Mouse (Mus musculus) liver, embryonic 11.5 days (tissue): Measurements from ENCODE around the gene Prrxl1. TPM values are rescaled to one million over a fixed set of nuclear protein-coding genes. Genes with fewer than 3 reads are reported as not detected.
A peak's percentile ranks its signal among the peaks of the same experiment; 100 is the strongest.

Experiments used
- ATAC-seq: fragments of 200-750 bp; cut with Nextera tagmentation; replicated peaks from 2 replicates; pipeline ENCODE4 v1.8.0; 2017; ENCODE audit warnings: moderate number of reproducible peaks, mild to moderate bottlenecking, moderate TSS enrichment, moderate library complexity; ENCODE audit not compliant: low FRiP score
- DNase-seq: peaks from one replicate; pipeline ENCODE4 v3.0.0-alpha.2; 2017; ENCODE audit warnings: low spot score
- H3K27ac ChIP-seq: fragments of 300-500 bp; sonication (generic); 2 replicates; pipeline ENCODE4 v1.5.1; 2014; ENCODE audit warnings: mild to moderate bottlenecking, low read depth, low read length, control low read depth
- H3K27me3 ChIP-seq: fragments of 300-500 bp; sonication (generic); replicated peaks from 2 replicates; pipeline ENCODE4 v1.6.1; 2014; ENCODE audit warnings: low read length, mixed read lengths; ENCODE audit not compliant: control insufficient read depth, insufficient read depth
- H3K36me3 ChIP-seq: fragments of 300-500 bp; sonication (generic); 2 replicates; pipeline ENCODE4 v1.6.1; 2014; ENCODE audit warnings: mild to moderate bottlenecking, low read length, moderate library complexity, mixed read lengths; ENCODE audit not compliant: control insufficient read depth, insufficient read depth
- H3K4me1 ChIP-seq: fragments of 300-500 bp; sonication (generic); replicated peaks from 2 replicates; pipeline ENCODE4 v1.6.1; 2014; ENCODE audit warnings: low read length, mixed read lengths; ENCODE audit not compliant: control insufficient read depth, insufficient read depth
- H3K4me2 ChIP-seq: fragments of 300-500 bp; sonication (generic); 2 replicates; pipeline ENCODE4 v1.6.1; 2014; ENCODE audit warnings: mild to moderate bottlenecking, control low read depth, moderate library complexity
- H3K4me3 ChIP-seq: fragments of 300-500 bp; sonication (generic); 2 replicates; pipeline ENCODE4 v1.5.1; 2014; ENCODE audit warnings: low read depth, low read length, control low read depth
- H3K9ac ChIP-seq: fragments of 300-500 bp; sonication (generic); 2 replicates; pipeline ENCODE4 v1.6.1; 2014; ENCODE audit warnings: low read depth, low read length, control low read depth
- H3K9me3 ChIP-seq: fragments of 300-500 bp; sonication (generic); 2 replicates; pipeline ENCODE4 v1.6.1; 2016; ENCODE audit warnings: low read length, inconsistent platforms, mixed read lengths; ENCODE audit not compliant: control insufficient read depth
- WGBS: fragments of 180-500 bp; shearing (Covaris S2); extraction: QIAGEN DNeasy Blood & Tissue Kit; methylation state at CpG from one replicate; pipeline ENCODE4 v1.1.7; 2014; 5-methylcytosine and 5-hydroxymethylcytosine counted together
- polyA plus RNA-seq: library from polyadenylated mRNA; unstranded; fragments of >200 nt; fragmentation: Nextera tagmentation; extraction: Ambion mirVana; gene quantifications from 2 replicates; pipeline ENCODE4 v1.2.1, GENCODE M21; 2014

Gene Prrxl1
- polyA plus RNA-seq = not detected in 2 replicates

GRCm38 (mm10) chr14:32599290-32600041 lies at the start of gene Prrxl1:
Gene Prrxl1 (plus strand): TSS chr14:32599407.
- Histone ChIP-seq H3K9me3 (no peaks in the 10 kb centered on the region), H3K4me3 (peak within 1 kb of the TSS; percentile 23; the same call in 1 of the 2 replicates), H3K27me3 (peaks cover 79% of the 10 kb centered on the region), H3K4me1 (no peaks in the 10 kb centered on the region; the same call in 1 of the 2 replicates), H3K36me3 (no peaks in the 10 kb centered on the region), H3K27ac (no peak within 1 kb of the TSS), H3K4me2 (peak within 1 kb of the TSS; percentile 30), H3K9ac (no peak within 1 kb of the TSS)
- WGBS = 3% methylated on average over 53 of the region's 53 CpGs
- peak; percentile 39 for DNase-seq
- ATAC-seq = no peak

GRCm38 (mm10) chr14:32551854-32552253 lies 47.4 kb upstream of the Prrxl1 start:
- H3K27me3 ChIP-seq = no peaks in the 10 kb centered on the region
- H3K9ac ChIP-seq = no peak overlapping the region
- H3K4me2 ChIP-seq = no peak overlapping the region
- no peak overlapping the region for H3K4me3 ChIP-seq
- DNase-seq (no peak), ATAC-seq (no peak)
- 82% methylated on average over 5 of the region's 5 CpGs for WGBS
- H3K27ac ChIP-seq = no peak overlapping the region
- H3K4me1 ChIP-seq = peaks cover 5% of the 10 kb centered on the region
- H3K36me3 ChIP-seq = peaks cover 2% of the 10 kb centered on the region
- no peaks in the 10 kb centered on the region for H3K9me3 ChIP-seq

- ATAC-seq (peak; percentile 72), DNase-seq (no peak)
- Histone ChIP-seq H3K27ac (peak overlapping the region; percentile 57), H3K36me3 (peaks cover 2% of the 10 kb centered on the region), H3K4me2 (peak overlapping the region; percentile 44), H3K4me3 (no peak overlapping the region), H3K27me3 (no peaks in the 10 kb centered on the region), H3K4me1 (peaks cover 5% of the 10 kb centered on the region), H3K9me3 (no peaks in the 10 kb centered on the region), H3K9ac (no peak overlapping the region)
- 51% methylated on average over 10 of the region's 10 CpGs for WGBS
Observed at GRCm38 (mm10) chr14:32553198-32553903, 45.9 kb upstream of the Prrxl1 start.

- no peaks in the 10 kb centered on the region for H3K27me3 ChIP-seq
- H3K27ac ChIP-seq = no peak overlapping the region
- H3K4me1 ChIP-seq = peaks cover 5% of the 10 kb centered on the region
- DNase-seq (no peak), ATAC-seq (no peak)
- H3K9ac ChIP-seq = no peak overlapping the region
- H3K4me3 ChIP-seq = no peak overlapping the region
- no peak overlapping the region for H3K4me2 ChIP-seq
- WGBS = 81% methylated on average over 8 of the region's 8 CpGs
- peaks cover 2% of the 10 kb centered on the region for H3K36me3 ChIP-seq
- no peaks in the 10 kb centered on the region for H3K9me3 ChIP-seq
Observed at GRCm38 (mm10) chr14:32554860-32555526, 44.2 kb upstream of the Prrxl1 start.

- no peak for DNase-seq
- H3K36me3 ChIP-seq = peaks cover 9% of the 10 kb centered on the region; the same call in 1 of the 2 replicates
- H3K9me3 ChIP-seq = no peaks in the 10 kb centered on the region
- WGBS = 88% methylated on average over 3 of the region's 3 CpGs
- no peak overlapping the region for H3K4me2 ChIP-seq
- H3K4me1 ChIP-seq = no peaks in the 10 kb centered on the region
- H3K9ac ChIP-seq = no peak overlapping the region
- no peak for ATAC-seq
- no peaks in the 10 kb centered on the region for H3K27me3 ChIP-seq
- no peak overlapping the region for H3K4me3 ChIP-seq
- H3K27ac ChIP-seq = no peak overlapping the region
Observed at GRCm38 (mm10) chr14:32561428-32561827, 37.8 kb upstream of the Prrxl1 start.

- Histone ChIP-seq H3K9me3 (no peaks in the 10 kb centered on the region), H3K4me3 (no peak overlapping the region), H3K4me2 (no peak overlapping the region), H3K9ac (no peak overlapping the region), H3K4me1 (no peaks in the 10 kb centered on the region), H3K27ac (no peak overlapping the region), H3K27me3 (no peaks in the 10 kb centered on the region), H3K36me3 (peaks cover 23% of the 10 kb centered on the region; the same call in 1 of the 2 replicates)
- ATAC-seq (no peak), DNase-seq (no peak)
- 96% methylated on average over 6 of the region's 6 CpGs for WGBS
Observed at GRCm38 (mm10) chr14:32563661-32564060, 35.5 kb upstream of the Prrxl1 start.

GRCm38 (mm10) chr14:32572519-32572918 lies 26.7 kb upstream of the Prrxl1 start:
- peaks cover 36% of the 10 kb centered on the region for H3K36me3 ChIP-seq
- no peak overlapping the region for H3K9ac ChIP-seq
- no peaks in the 10 kb centered on the region for H3K27me3 ChIP-seq
- no peak overlapping the region for H3K4me3 ChIP-seq
- ATAC-seq = no peak
- no peak overlapping the region for H3K4me2 ChIP-seq
- DNase-seq = no peak
- no peak overlapping the region for H3K27ac ChIP-seq
- 73% methylated on average over 8 of the region's 8 CpGs for WGBS
- H3K9me3 ChIP-seq = no peaks in the 10 kb centered on the region
- no peaks in the 10 kb centered on the region for H3K4me1 ChIP-seq

GRCm38 (mm10) chr14:32578420-32578819 lies 20.8 kb upstream of the Prrxl1 start:
- 90% methylated on average over 2 of the region's 2 CpGs for WGBS
- H3K4me3 ChIP-seq = no peak overlapping the region
- H3K27me3 ChIP-seq = no peaks in the 10 kb centered on the region
- no peak overlapping the region for H3K4me2 ChIP-seq
- no peaks in the 10 kb centered on the region for H3K9me3 ChIP-seq
- no peak for ATAC-seq
- H3K4me1 ChIP-seq = no peaks in the 10 kb centered on the region
- H3K9ac ChIP-seq = no peak overlapping the region
- peaks cover 15% of the 10 kb centered on the region for H3K36me3 ChIP-seq
- no peak for DNase-seq
- no peak overlapping the region for H3K27ac ChIP-seq
